Mouse (Mus musculus): ENCODE measurements around the gene Tmem115. TPM values are rescaled to one million over a fixed set of nuclear protein-coding genes. Genes with fewer than 3 reads are reported as not detected.

Tmem115 gene
- polyA plus RNA-seq, 1 experiment from 2014 or later = 17.7 TPM

DNA sequence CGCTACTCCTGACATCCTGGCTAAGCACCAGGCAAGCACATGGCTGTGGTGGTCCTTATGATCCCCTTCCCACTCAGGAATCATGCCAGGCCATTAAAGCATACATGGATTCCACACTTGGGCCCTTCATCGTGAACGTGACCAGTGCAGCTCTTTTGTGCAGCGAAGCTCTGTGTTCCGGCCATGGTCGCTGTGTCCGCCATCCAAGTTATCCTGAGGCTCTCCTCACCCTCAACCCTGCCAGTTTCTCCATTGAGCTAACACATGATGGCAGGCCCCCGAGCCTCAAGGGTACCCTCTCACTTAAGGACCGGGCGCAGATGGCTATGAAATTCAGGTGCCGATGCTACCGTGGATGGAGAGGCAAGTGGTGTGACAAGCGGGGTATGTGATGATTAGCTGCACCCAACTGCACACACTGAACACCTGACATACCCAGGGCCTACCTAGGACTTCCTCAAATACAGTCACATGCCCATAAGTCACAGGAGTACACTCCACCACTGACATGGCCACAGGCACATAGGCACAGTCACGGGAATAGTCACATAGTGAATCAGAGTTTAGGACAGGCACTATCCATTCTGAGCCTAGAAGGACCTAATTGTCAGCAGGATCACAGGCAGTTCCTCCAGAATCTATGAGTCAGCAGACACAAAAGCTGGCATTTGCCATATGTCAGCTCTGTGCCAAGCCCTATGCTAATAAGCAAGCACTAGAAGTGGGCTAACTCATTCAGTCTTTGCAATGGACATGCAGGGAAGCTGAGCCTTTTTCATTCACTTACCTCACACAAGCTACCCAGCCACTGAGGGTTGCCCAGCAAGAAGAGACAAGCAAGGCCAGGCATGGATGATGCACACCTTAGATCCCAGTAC lies 45.5 kb downstream of the Tmem115 start:
- peak overlapping the region; percentile 95 for H3K27ac ChIP-seq
- no peaks in the 10 kb centered on the region for H3K36me3 ChIP-seq (ENCODE audit: inconsistent target)
- WGBS (ENCODE audit: missing documents) = 84% methylated on average over 14 of the region's 14 CpGs
- peaks cover 29% of the 10 kb centered on the region for H3K79me2 ChIP-seq (ENCODE audit: inconsistent target)
- H3K4me3 ChIP-seq (ENCODE audit: inconsistent target) = peak overlapping the region; percentile 83; the same call in 1 of the 2 replicates

DNA sequence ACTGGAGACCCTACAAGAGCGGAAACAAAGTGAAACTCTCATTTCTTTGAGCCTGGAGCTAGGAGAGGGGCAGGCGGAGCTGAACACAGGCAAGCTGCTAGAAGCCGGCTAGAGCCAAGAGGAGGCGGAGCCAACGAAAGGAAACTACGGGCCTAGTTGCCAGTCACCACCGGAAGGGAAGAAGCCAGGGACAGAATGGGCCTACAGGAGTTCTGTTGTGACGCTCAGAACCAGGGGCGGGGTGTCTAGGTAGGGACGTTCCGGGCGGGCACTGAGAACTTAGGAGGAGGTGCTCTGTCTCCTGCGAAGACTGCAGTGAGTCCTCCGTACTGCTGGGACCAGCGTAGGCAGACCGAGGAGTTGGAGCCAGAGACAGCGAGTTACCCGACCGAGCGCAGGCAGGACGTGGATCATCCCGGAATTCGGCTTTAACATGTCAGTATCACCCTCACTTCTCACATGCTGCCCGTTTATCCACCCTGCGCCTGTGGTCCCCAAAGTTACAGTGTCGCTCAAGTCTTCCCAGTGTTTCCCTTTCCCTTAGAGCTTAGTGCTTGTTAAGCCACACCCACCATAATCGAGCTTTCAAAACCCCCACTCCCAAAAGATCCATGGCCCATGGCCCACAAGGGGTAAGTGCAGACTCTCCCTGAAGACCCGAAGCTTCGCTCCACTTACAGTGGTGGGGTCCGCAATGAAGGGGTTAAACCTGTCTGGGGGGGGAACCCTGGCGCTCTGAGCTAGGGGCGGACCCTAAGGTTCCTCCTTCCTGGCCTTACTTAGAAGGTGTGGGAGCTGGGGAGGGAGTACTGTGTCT lies 47.0 kb downstream of the Tmem115 start, which contains the start of gene Hyal3:
TSS of gene Hyal3 (plus strand) at position 318 of the 817 bp plus-strand sequence.
- H3K27ac ChIP-seq = peak within 1 kb of the TSS; percentile 95
- no peaks in the 10 kb centered on the region for H3K36me3 ChIP-seq (ENCODE audit: inconsistent target)
- under 1% methylated on average over 32 of the region's 32 CpGs for WGBS (ENCODE audit: missing documents)
- peaks cover 29% of the 10 kb centered on the region for H3K79me2 ChIP-seq (ENCODE audit: inconsistent target)
- peak within 1 kb of the TSS; percentile 83 for H3K4me3 ChIP-seq (ENCODE audit: inconsistent target)

DNA sequence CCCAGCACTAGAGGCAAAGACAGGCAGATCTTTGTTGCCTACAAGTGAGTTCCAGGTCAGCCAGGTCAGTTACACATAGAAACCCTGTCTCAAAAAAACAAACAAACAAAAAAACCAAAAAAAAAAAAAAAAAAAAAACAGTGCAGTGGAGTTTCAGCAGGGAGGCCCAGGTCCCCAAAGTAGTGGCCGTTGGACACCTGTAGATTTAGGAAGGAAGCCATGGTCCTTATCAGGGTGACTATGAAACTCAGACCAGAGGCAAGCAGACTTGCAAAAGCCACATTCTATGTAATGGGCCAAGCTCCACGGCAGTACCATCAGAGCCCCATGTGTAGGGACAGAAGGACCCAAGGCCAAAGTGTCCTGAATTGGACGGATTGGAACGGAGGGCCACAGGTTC lies 47.8 kb downstream of the Tmem115 start:
- peak overlapping the region; percentile 95 for H3K27ac ChIP-seq
- H3K4me3 ChIP-seq (ENCODE audit: inconsistent target) = peak overlapping the region; percentile 83
- no peaks in the 10 kb centered on the region for H3K36me3 ChIP-seq (ENCODE audit: inconsistent target)
- 40% methylated on average over 4 of the region's 4 CpGs for WGBS (ENCODE audit: missing documents)
- H3K79me2 ChIP-seq (ENCODE audit: inconsistent target) = peaks cover 29% of the 10 kb centered on the region

- Histone ChIP-seq H3K79me2 (ENCODE audit: inconsistent target) (peaks cover 21% of the 10 kb centered on the region), H3K27ac (no peak overlapping the region), H3K4me3 (ENCODE audit: inconsistent target) (no peak overlapping the region), H3K36me3 (ENCODE audit: inconsistent target) (no peaks in the 10 kb centered on the region)
- WGBS (ENCODE audit: missing documents) = 88% methylated on average over 7 of the region's 7 CpGs
Measured at GRCm38 (mm10) chr9:107582509-107583062, 48.8 kb downstream of the Tmem115 start.

DNA sequence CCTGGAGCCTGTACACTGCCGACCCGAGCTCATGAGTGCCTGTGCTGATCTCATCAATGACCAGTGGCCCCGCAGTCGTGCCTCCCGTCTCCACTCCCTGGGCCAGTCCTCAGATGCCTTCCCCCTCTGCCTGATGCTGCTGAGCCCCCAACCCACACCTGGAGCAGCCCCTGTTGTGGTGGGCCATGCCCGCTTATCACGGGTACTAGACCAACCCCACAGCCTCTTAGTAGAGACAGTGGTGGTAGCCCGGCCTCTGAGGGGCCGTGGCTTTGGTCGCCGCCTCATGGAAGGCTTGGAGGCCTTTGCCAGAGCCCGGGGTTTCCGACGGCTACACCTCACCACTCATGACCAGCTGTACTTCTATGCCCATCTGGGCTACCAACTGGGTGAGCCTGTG lies 49.4 kb downstream of the Tmem115 start:
- 90% methylated on average over 14 of the region's 14 CpGs for WGBS (ENCODE audit: missing documents)
- Histone ChIP-seq H3K36me3 (ENCODE audit: inconsistent target) (no peaks in the 10 kb centered on the region), H3K4me3 (ENCODE audit: inconsistent target) (no peak overlapping the region), H3K27ac (no peak overlapping the region), H3K79me2 (ENCODE audit: inconsistent target) (peaks cover 19% of the 10 kb centered on the region)

DNA sequence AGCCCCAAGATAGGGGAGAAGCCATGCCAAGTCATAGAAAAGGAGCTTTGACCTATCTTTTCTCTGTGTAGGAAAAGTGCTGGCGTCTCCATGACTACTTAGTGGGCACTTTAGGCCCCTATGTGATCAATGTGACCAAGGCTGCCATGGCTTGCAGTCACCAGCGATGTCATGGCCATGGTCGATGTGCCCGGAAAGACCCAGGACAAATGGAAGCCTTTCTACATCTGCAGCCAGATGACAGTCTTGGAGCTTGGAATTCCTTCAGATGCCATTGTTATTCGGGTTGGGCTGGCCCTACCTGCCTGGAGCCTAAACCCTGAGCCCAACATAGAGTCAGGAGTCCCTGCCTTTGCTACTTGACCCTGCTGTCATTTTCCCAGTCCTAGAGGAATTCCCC lies 52.8 kb downstream of the Tmem115 start:
- H3K79me2 ChIP-seq (ENCODE audit: inconsistent target) = peaks cover 13% of the 10 kb centered on the region; the same call in 1 of the 2 replicates
- peaks cover 7% of the 10 kb centered on the region; the same call in 1 of the 2 replicates for H3K36me3 ChIP-seq (ENCODE audit: inconsistent target)
- WGBS (ENCODE audit: missing documents) = 91% methylated on average over 5 of the region's 5 CpGs
- H3K4me3 ChIP-seq (ENCODE audit: inconsistent target) = no peak overlapping the region
- H3K27ac ChIP-seq = no peak overlapping the region

GRCm38 (mm10) chr9:107586974-107587832 lies 53.5 kb downstream of the Tmem115 start, which contains the start of gene Ifrd2:
Gene Ifrd2, plus strand, starts transcription at chr9:107587642.
- peak within 1 kb of the TSS; percentile 32 for H3K27ac ChIP-seq
- WGBS (ENCODE audit: missing documents) = 3% methylated on average over 41 of the region's 46 CpGs
- peaks cover 13% of the 10 kb centered on the region; the same call in 1 of the 2 replicates for H3K79me2 ChIP-seq (ENCODE audit: inconsistent target)
- peaks cover 13% of the 10 kb centered on the region; the same call in 1 of the 2 replicates for H3K36me3 ChIP-seq (ENCODE audit: inconsistent target)
- peak within 1 kb of the TSS; percentile 63 for H3K4me3 ChIP-seq (ENCODE audit: inconsistent target)

DNA sequence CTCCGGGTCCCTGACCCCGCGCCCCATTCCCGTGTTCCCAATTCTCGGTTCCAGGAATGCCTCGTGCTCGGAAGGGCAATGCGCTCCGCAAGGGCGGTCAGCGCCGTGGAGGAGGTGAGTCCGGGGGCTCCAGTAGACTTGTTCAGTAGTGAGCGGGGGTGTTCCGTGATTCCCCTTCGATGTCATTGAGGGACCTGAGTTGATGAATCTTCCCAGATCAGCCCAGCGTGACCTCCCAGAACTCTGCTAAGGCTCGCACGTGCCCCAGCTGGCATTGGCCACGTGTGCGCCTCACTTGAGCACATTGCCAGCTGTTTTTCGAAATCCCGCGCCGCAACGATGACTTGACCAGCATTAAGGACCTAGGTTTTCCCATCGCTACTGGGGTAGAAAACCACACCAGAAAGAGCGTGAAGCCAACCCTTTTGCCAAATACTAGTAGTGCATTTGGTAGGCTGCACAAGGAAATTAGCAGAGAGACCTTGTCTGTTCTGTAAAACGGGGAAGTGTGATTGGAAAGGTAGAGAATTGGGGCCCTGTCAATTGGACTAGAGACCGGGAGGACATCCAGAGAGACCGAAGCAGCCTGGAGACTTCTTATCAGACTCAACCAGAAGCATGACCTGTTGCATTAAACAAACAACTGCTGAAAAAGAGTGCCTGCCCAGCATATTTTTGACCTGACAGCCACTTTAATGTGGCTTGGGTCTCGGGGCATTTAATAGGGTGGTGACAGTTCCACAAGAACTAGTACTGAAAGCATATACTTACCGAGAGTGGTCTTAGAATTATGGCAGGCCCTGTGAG lies 54.3 kb downstream of the Tmem115 start:
- 3% methylated on average over 31 of the region's 33 CpGs for WGBS (ENCODE audit: missing documents)
- H3K79me2 ChIP-seq (ENCODE audit: inconsistent target) = peaks cover 13% of the 10 kb centered on the region; the same call in 1 of the 2 replicates
- H3K36me3 ChIP-seq (ENCODE audit: inconsistent target) = peaks cover 16% of the 10 kb centered on the region; the same call in 1 of the 2 replicates
- H3K27ac ChIP-seq = peak overlapping the region; percentile 32
- H3K4me3 ChIP-seq (ENCODE audit: inconsistent target) = peak overlapping the region; percentile 63

Other genes starting within 250 kb of the Tmem115 start
- gene Mapkapk3, start 244.1 kb upstream of the Tmem115 start, polyA plus RNA-seq (2018) = 25.7 to 58.4 TPM (median 48.9 TPM) in 3 replicates
- gene Cish, start 237.9 kb upstream of the Tmem115 start, polyA plus RNA-seq (2018) = 0.10 to 1.4 TPM (median 0.29 TPM) in 3 replicates
- gene Hemk1, start 195.6 kb upstream of the Tmem115 start, polyA plus RNA-seq (2018) = 2.6 to 5.5 TPM (median 5.2 TPM) in 3 replicates
- not detected in 3 replicates for gene 6430571L13Rik, start 193.3 kb upstream of the Tmem115 start, polyA plus RNA-seq (2018)
- not detected in 3 replicates for gene Cacna2d2, start 134.3 kb upstream of the Tmem115 start, polyA plus RNA-seq (2018)
- 7.6 to 19.6 TPM (median 16.7 TPM) in 3 replicates for gene Cyb561d2, start 8.2 kb downstream of the Tmem115 start, polyA plus RNA-seq (2018)
- gene Nprl2, start 8.3 kb downstream of the Tmem115 start, polyA plus RNA-seq (2018) = 9.4 to 15.1 TPM (median 10.0 TPM) in 3 replicates
- not detected in 3 replicates for gene Zmynd10, start 13.4 kb downstream of the Tmem115 start, polyA plus RNA-seq (2018)
- 23.0 to 34.3 TPM (median 33.0 TPM) in 3 replicates for gene Rassf1, start 17.6 kb downstream of the Tmem115 start, polyA plus RNA-seq (2018)
- gene Tusc2, start 29.3 kb downstream of the Tmem115 start, polyA plus RNA-seq (2018) = 30.9 to 32.2 TPM (median 30.9 TPM) in 3 replicates
- 17.0 to 33.6 TPM (median 19.7 TPM) in 3 replicates for gene Hyal2, start 34.0 kb downstream of the Tmem115 start, polyA plus RNA-seq (2018)
- 20.3 to 38.2 TPM (median 30.4 TPM) in 3 replicates for gene Hyal1, start 43.0 kb downstream of the Tmem115 start, polyA plus RNA-seq (2018)
- gene Naa80, start 44.9 kb downstream of the Tmem115 start, polyA plus RNA-seq (2018) = 25.1 to 39.9 TPM (median 29.7 TPM) in 3 replicates
- gene Hyal3, start 46.9 kb downstream of the Tmem115 start, polyA plus RNA-seq (2018) = 0.38 to 0.51 TPM (median 0.43 TPM) in 3 replicates
- 4.4 to 25.0 TPM (median 10.0 TPM) in 3 replicates for gene Ifrd2, start 53.7 kb downstream of the Tmem115 start, polyA plus RNA-seq (2018)
- gene Sema3b, start 75.3 kb downstream of the Tmem115 start, polyA plus RNA-seq (2018) = not detected in 3 replicates
- gene Gnai2, start 101.4 kb downstream of the Tmem115 start, polyA plus RNA-seq (2018) = 624 to 802 TPM (median 682 TPM) in 3 replicates
- not detected in 3 replicates for gene Slc38a3, start 135.6 kb downstream of the Tmem115 start, polyA plus RNA-seq (2018)
- not detected in 3 replicates for gene Gnat1, start 145.8 kb downstream of the Tmem115 start, polyA plus RNA-seq (2018)
- 0.08 to 0.93 TPM in 2 of 3 replicates, not detected in the other for gene Sema3f, start 176.5 kb downstream of the Tmem115 start, polyA plus RNA-seq (2018)
- gene Rbm5, start 237.1 kb downstream of the Tmem115 start, polyA plus RNA-seq (2018) = 48.8 to 74.7 TPM (median 61.8 TPM) in 3 replicates